Mouse (Mus musculus) thymus, postnatal 0 days (tissue): ENCODE results near the gene Acy3. TPM values are rescaled to one million over a fixed set of nuclear protein-coding genes. Genes with fewer than 3 reads are reported as not detected.

Experiments used
- polyA plus RNA-seq: library from polyadenylated mRNA; unstranded; fragments of >200 nt; fragmentation: Nextera tagmentation; extraction: Ambion mirVana; gene quantifications from 2 replicates; pipeline ENCODE4 v1.2.1, GENCODE M21; 2015

The Acy3 gene
- polyA plus RNA-seq, 1 experiment from 2014 or later = 4.3 TPM

Other genes with a start within 250 kb of the Acy3 start
- 24.7 and 31.1 TPM in 2 replicates for gene Kmt5b, start 219.1 kb upstream of the Acy3 start, polyA plus RNA-seq
- 17.8 and 26.2 TPM in 2 replicates for gene Chka, start 134.8 kb upstream of the Acy3 start, polyA plus RNA-seq
- gene Tcirg1, start 79.4 kb upstream of the Acy3 start, polyA plus RNA-seq = 48.7 and 50.1 TPM in 2 replicates
- gene Ndufs8, start 73.8 kb upstream of the Acy3 start, polyA plus RNA-seq = 333 and 338 TPM in 2 replicates
- gene Aldh3b1, start 56.8 kb upstream of the Acy3 start, polyA plus RNA-seq = 4.6 and 5.3 TPM in 2 replicates
- 32.2 and 34.2 TPM in 2 replicates for gene Unc93b1, start 51.4 kb upstream of the Acy3 start, polyA plus RNA-seq
- 0.07 TPM in 1 of 2 replicates, not detected in the other for gene Aldh3b3, start 27.9 kb upstream of the Acy3 start, polyA plus RNA-seq
- gene Aldh3b2, start 14.2 kb upstream of the Acy3 start, polyA plus RNA-seq = 1.5 and 1.6 TPM in 2 replicates
- gene Tbx10, start 6.2 kb downstream of the Acy3 start, polyA plus RNA-seq = 0.06 TPM in 1 of 2 replicates, not detected in the other
- gene Nudt8, start 14.0 kb downstream of the Acy3 start, polyA plus RNA-seq = 40.4 and 42.5 TPM in 2 replicates
- gene Gm49405, start 14.1 kb downstream of the Acy3 start, polyA plus RNA-seq = 0.98 and 1.6 TPM in 2 replicates
- gene Doc2g, start 16.7 kb downstream of the Acy3 start, polyA plus RNA-seq = 1.3 and 1.6 TPM in 2 replicates
- 191 and 194 TPM in 2 replicates for gene Ndufv1, start 26.2 kb downstream of the Acy3 start, polyA plus RNA-seq
- gene Gstp1, start 51.4 kb downstream of the Acy3 start, polyA plus RNA-seq = 609 and 681 TPM in 2 replicates
- gene Gstp2, start 59.5 kb downstream of the Acy3 start, polyA plus RNA-seq = 4.5 and 6.1 TPM in 2 replicates
- gene Gstp3, start 73.0 kb downstream of the Acy3 start, polyA plus RNA-seq = 10.3 and 13.9 TPM in 2 replicates
- 0.42 TPM in 1 of 2 replicates, not detected in the other for gene Cabp2, start 95.0 kb downstream of the Acy3 start, polyA plus RNA-seq
- gene Cdk2ap2, start 110.6 kb downstream of the Acy3 start, polyA plus RNA-seq = 179 and 208 TPM in 2 replicates
- gene Pitpnm1, start 113.4 kb downstream of the Acy3 start, polyA plus RNA-seq = 37.1 and 45.6 TPM in 2 replicates
- 114 TPM in 2 replicates for gene Aip, start 139.3 kb downstream of the Acy3 start, polyA plus RNA-seq
- 0.03 TPM in 1 of 2 replicates, not detected in the other for gene Gpr152, start 153.2 kb downstream of the Acy3 start, polyA plus RNA-seq
- gene Cabp4, start 157.5 kb downstream of the Acy3 start, polyA plus RNA-seq = 0.48 and 0.58 TPM in 2 replicates
- gene Coro1b, start 162.0 kb downstream of the Acy3 start, polyA plus RNA-seq = 184 and 207 TPM in 2 replicates
- gene Ptprcap, start 167.0 kb downstream of the Acy3 start, polyA plus RNA-seq = 929 and 954 TPM in 2 replicates
- gene Rps6kb2, start 176.8 kb downstream of the Acy3 start, polyA plus RNA-seq = 36.4 and 41.8 TPM in 2 replicates
- gene Carns1, start 188.9 kb downstream of the Acy3 start, polyA plus RNA-seq = 6.8 and 10.4 TPM in 2 replicates
- gene Tbc1d10c, start 204.7 kb downstream of the Acy3 start, polyA plus RNA-seq = 322 and 323 TPM in 2 replicates
- gene Ppp1ca, start 205.5 kb downstream of the Acy3 start, polyA plus RNA-seq = 995 and 1,030 TPM in 2 replicates
- gene Rad9a, start 215.1 kb downstream of the Acy3 start, polyA plus RNA-seq = 29.8 and 33.2 TPM in 2 replicates
- gene Clcf1, start 227.7 kb downstream of the Acy3 start, polyA plus RNA-seq = 2.1 and 2.5 TPM in 2 replicates
- gene AC109138.7, start 227.8 kb downstream of the Acy3 start, polyA plus RNA-seq = not detected in 2 replicates
- gene Pold4, start 245.3 kb downstream of the Acy3 start, polyA plus RNA-seq = 41.2 and 44.3 TPM in 2 replicates